Comparison of ENCODE assay signal across 8 mouse cellular contexts in genomic region chr11:62249266-62250037, GRCm38 (mm10). TPM values are rescaled to one million over a fixed set of nuclear protein-coding genes. Genes with fewer than 3 reads are reported as not detected.
A peak's percentile ranks its signal among the peaks of the same experiment; 100 is the strongest.
DNase-seq lines count a peak whose midpoint lies in the region; ATAC-seq and TF ChIP-seq lines count a peak whose summit lies in the region.

No protein-coding gene starts in this region.

- peak overlapping the region; percentile 53 for H3K9ac ChIP-seq in forebrain, embryonic 16.5 days (replicated peaks; ENCODE audit: low read depth, low read length)
- H3K9ac ChIP-seq in lung, embryonic 16.5 days (ENCODE audit: low read length) = peak overlapping the region; percentile 60

- peak overlapping the region; percentile 98 for H3K4me2 ChIP-seq in forebrain, embryonic 16.5 days (ENCODE audit: low read length)
- peak overlapping the region; percentile 98 for H3K4me2 ChIP-seq in lung, embryonic 16.5 days (ENCODE audit: low read depth, low read length)

- TF ChIP-seq CTCF in spleen, adult 2 months (IDR thresholded peaks at IDR 0.05; ENCODE audit: extremely low read depth, insufficient read depth, insufficient read length, insufficient replicate concordance) = no peak

- WGBS in spleen, adult 2 months = 14% methylated on average over 35 of the region's 35 CpGs
- 3% methylated on average over 35 of the region's 35 CpGs for WGBS in forebrain, embryonic 16.5 days
- 3% methylated on average over 35 of the region's 35 CpGs for WGBS in lung, embryonic 16.5 days

- TF ChIP-seq POLR2A in spleen, adult 2 months (IDR thresholded peaks at IDR 0.05; ENCODE audit: low read depth, low read length) = no peak

- peak; percentile 24; the same call in 1 of the 2 replicates for ATAC-seq in forebrain, embryonic 16.5 days
- peak; percentile 37 for ATAC-seq in lung, embryonic 16.5 days (ENCODE audit: low read depth)

- H3K4me1 ChIP-seq in spleen, adult 2 months (ENCODE audit: control insufficient read depth, insufficient read depth, insufficient read length) = peaks cover 5% of the 10 kb centered on the region
- no peaks in the 10 kb centered on the region; the same call in 1 of the 2 replicates for H3K4me1 ChIP-seq in brown adipose tissue, adult 24 weeks (ENCODE audit: control insufficient read depth, insufficient read depth, insufficient read length, low read length)
- H3K4me1 ChIP-seq in forebrain, embryonic 16.5 days (replicated peaks; ENCODE audit: control insufficient read depth, insufficient read depth, low read length) = peaks cover 14% of the 10 kb centered on the region
- H3K4me1 ChIP-seq in lung, embryonic 16.5 days (replicated peaks; ENCODE audit: control insufficient read depth, insufficient read depth, low read length) = peaks cover 13% of the 10 kb centered on the region

- no peaks in the 10 kb centered on the region for H3K36me3 ChIP-seq in spleen, adult 2 months (ENCODE audit: control insufficient read depth, insufficient read depth, low read length)
- H3K36me3 ChIP-seq in forebrain, embryonic 16.5 days (ENCODE audit: control insufficient read depth, insufficient read depth) = no peaks in the 10 kb centered on the region
- no peaks in the 10 kb centered on the region for H3K36me3 ChIP-seq in lung, embryonic 16.5 days (ENCODE audit: control insufficient read depth, insufficient read depth, low read length)
- no peaks in the 10 kb centered on the region for H3K36me3 ChIP-seq in splenic B cell, adult 2 months (ENCODE audit: control insufficient read depth, insufficient read depth, low read length, poor library complexity, severe bottlenecking)

- peak overlapping the region; percentile 51; the same call in 1 of the 2 replicates for H3K4me3 ChIP-seq in spleen, adult 2 months (ENCODE audit: extremely low read depth, insufficient read depth, insufficient read length)
- peak overlapping the region; percentile 53 for H3K4me3 ChIP-seq in brown adipose tissue, adult 24 weeks (ENCODE audit: insufficient read depth, low read depth, low read length)
- H3K4me3 ChIP-seq in forebrain, embryonic 16.5 days (replicated peaks; ENCODE audit: low read length) = peak overlapping the region; percentile 68
- peak overlapping the region; percentile 66 for H3K4me3 ChIP-seq in lung, embryonic 16.5 days (ENCODE audit: low read length)

- H3K9me3 ChIP-seq in forebrain, embryonic 16.5 days (ENCODE audit: control insufficient read depth, low read length) = no peaks in the 10 kb centered on the region
- peaks cover 4% of the 10 kb centered on the region; the same call in 1 of the 2 replicates for H3K9me3 ChIP-seq in lung, embryonic 16.5 days (ENCODE audit: control insufficient read depth, low read length)

- H3K27ac ChIP-seq in spleen, adult 2 months (ENCODE audit: insufficient read depth, low read length) = no peak overlapping the region
- H3K27ac ChIP-seq in brown adipose tissue, adult 24 weeks (replicated peaks; ENCODE audit: low read depth, low read length) = no peak overlapping the region
- H3K27ac ChIP-seq in forebrain, embryonic 16.5 days (ENCODE audit: low read length) = no peak overlapping the region
- no peak overlapping the region for H3K27ac ChIP-seq in lung, embryonic 16.5 days (ENCODE audit: low read length)

- peaks cover 8% of the 10 kb centered on the region for H3K27me3 ChIP-seq in spleen, adult 2 months (ENCODE audit: control insufficient read depth, insufficient read depth, low read length)
- peaks cover 15% of the 10 kb centered on the region for H3K27me3 ChIP-seq in forebrain, embryonic 16.5 days (replicated peaks; ENCODE audit: control insufficient read depth, insufficient read depth, low read length)
- peaks cover 16% of the 10 kb centered on the region for H3K27me3 ChIP-seq in lung, embryonic 16.5 days (ENCODE audit: control insufficient read depth, insufficient read depth, low read depth, low read length)
- no peaks in the 10 kb centered on the region for H3K27me3 ChIP-seq in splenic B cell, adult 2 months (ENCODE audit: control insufficient read depth, insufficient read depth, low read length, poor library complexity, severe bottlenecking)

- DNase-seq in spleen, adult 2 months (ENCODE audit: low read depth in 1 of 2, low spot score in 2 of 2) = no peak
- DNase-seq in spleen, adult 12 weeks (ENCODE audit: low spot score) = no peak
- peak; percentile 60 to 75 for DNase-seq in kidney, adult 8-10 months
- DNase-seq in splenic B cell, adult 2 months (ENCODE audit: low read depth, low spot score) = peak; percentile 9
- DNase-seq in spleen, postnatal 14 days (ENCODE audit: low spot score in 2 of 2) = no peak

RNA-seq across cellular contexts. Expression of gene Adora2b, which starts 0.7 kb away (rescaled TPM):
- 1.3 and 2.1 TPM in 2 replicates for polyA plus RNA-seq in spleen, adult 2 months (2012; rRNA removed)
- polyA plus RNA-seq in brown adipose tissue, adult 24 weeks (2012; ENCODE audit: insufficient read depth, insufficient read length, missing spikeins) = 0.63 TPM in 1 of 2 replicates, not detected in the other
- polyA plus RNA-seq in forebrain, embryonic 16.5 days (2015; fragmentation: Nextera tagmentation; extraction: Ambion mirVana) = 2.4 and 3.0 TPM in 2 replicates
- 3.8 and 4.5 TPM in 2 replicates for polyA plus RNA-seq in lung, embryonic 16.5 days (2015; fragmentation: Nextera tagmentation; extraction: Ambion mirVana)

RNA-seq across cellular contexts. Expression of gene Zswim7, which starts 31.7 kb away (rescaled TPM):
- polyA plus RNA-seq in spleen, adult 2 months (2012; rRNA removed) = 4.4 and 5.7 TPM in 2 replicates
- 37.5 TPM in 2 replicates for polyA plus RNA-seq in brown adipose tissue, adult 24 weeks (2012; ENCODE audit: insufficient read depth, insufficient read length, missing spikeins)
- 10.9 and 11.2 TPM in 2 replicates for polyA plus RNA-seq in forebrain, embryonic 16.5 days (2015; fragmentation: Nextera tagmentation; extraction: Ambion mirVana)
- polyA plus RNA-seq in lung, embryonic 16.5 days (2015; fragmentation: Nextera tagmentation; extraction: Ambion mirVana) = 14.2 and 16.0 TPM in 2 replicates

RNA-seq across cellular contexts. Expression of gene Ttc19, which starts 31.8 kb away (rescaled TPM):
- polyA plus RNA-seq in spleen, adult 2 months (2012; rRNA removed) = 4.4 and 5.3 TPM in 2 replicates
- polyA plus RNA-seq in brown adipose tissue, adult 24 weeks (2012; ENCODE audit: insufficient read depth, insufficient read length, missing spikeins) = 35.1 and 37.8 TPM in 2 replicates
- 30.8 and 39.3 TPM in 2 replicates for polyA plus RNA-seq in forebrain, embryonic 16.5 days (2015; fragmentation: Nextera tagmentation; extraction: Ambion mirVana)
- 14.0 and 15.5 TPM in 2 replicates for polyA plus RNA-seq in lung, embryonic 16.5 days (2015; fragmentation: Nextera tagmentation; extraction: Ambion mirVana)

Comparison
In these comparisons a context has a peak if more than half of its experiments do, and no peak if none do; other contexts are left out.
1. DNase-seq: peak in kidney, adult 8-10 months (2 of 2) and splenic B cell, adult 2 months (single experiment); none in spleen, adult 2 months (0 of 2), spleen, adult 12 weeks (single experiment) and spleen, postnatal 14 days (0 of 2).
2. Peak in every context shown above with its lines, with median percentiles within 50 percentile points of each other: H3K4me3 ChIP-seq.